Mouse (Mus musculus): ENCODE measurements around the gene Kcnj12. TPM values are rescaled to one million over a fixed set of nuclear protein-coding genes. Genes with fewer than 3 reads are reported as not detected.

The Kcnj12 gene
- polyA plus RNA-seq, 1 experiment from 2014 or later, result 1.6 TPM

DNA sequence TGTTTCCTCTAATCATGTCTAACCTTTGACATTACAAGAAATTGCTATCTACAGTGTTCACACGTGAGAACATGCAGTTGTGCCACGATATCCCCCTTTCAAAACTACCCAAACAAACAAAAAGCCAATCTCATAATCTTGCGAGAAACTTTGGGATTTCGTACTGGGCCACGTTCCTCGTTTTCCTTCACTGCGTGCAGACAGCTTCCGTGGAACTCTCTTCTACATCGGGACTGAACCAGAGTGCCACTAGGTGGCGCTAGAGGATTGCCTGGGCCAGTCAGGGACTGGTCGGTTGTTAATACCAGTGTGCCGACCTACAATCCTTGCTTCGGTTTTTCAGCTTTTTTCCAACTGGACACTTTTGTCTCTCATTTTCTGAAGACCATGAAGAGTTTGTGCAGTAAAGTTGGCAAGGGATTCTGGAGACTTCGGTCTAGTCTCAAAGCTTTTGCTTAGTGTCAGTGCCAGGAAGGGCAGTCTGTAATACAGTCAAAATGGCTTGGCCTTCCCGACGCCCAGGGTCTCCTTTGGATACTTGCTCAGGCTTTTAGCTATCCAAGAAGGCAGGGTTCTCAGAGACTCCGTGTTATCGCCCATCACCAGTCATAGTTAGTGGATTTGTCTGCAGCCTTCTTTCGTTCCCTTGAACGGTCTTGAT lies 82.0 kb downstream of the Kcnj12 start:
- H3K36me3 ChIP-seq, result no peaks in the 10 kb centered on the region
- 21% methylated on average over 20 of the region's 20 CpGs for WGBS
- no peak overlapping the region for H3K9ac ChIP-seq
- H3K27ac ChIP-seq, result no peak overlapping the region
- H3K4me3 ChIP-seq (replicated peaks), result no peak overlapping the region
- H3K27me3 ChIP-seq (replicated peaks), result no peaks in the 10 kb centered on the region
- peak overlapping the region; percentile 30 for H3K4me2 ChIP-seq (replicated peaks)
- H3K4me1 ChIP-seq (replicated peaks), result no peaks in the 10 kb centered on the region
- H3K9me3 ChIP-seq, result no peaks in the 10 kb centered on the region
- ATAC-seq, result peak; percentile 90

DNA sequence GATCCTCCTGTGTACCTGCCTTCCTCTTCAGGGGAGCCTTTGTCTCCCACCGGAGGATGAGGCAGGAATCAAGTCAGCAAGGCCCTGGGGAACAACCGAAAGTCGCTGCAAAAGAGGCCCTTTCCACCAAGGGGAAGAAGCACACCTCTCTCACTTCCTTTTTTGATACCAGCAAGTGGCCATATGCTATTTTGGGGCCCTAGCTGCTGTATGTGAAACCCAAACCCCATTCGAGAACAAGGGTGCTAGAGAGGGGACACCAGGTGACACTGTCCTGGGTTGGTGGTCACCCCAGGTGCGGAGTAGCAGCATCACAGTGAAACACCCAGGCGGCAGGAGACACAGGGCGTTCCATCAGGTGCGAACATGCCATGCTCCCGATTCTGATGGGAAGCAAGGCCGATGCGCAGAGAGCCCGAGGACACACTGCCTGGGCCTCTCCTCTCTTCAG lies 86.6 kb downstream of the Kcnj12 start:
- H3K4me3 ChIP-seq (replicated peaks), result no peak overlapping the region
- no peak for ATAC-seq
- 82% methylated on average over 12 of the region's 12 CpGs for WGBS

GRCm38 (mm10) chr11:61109707-61110106 lies 87.3 kb downstream of the Kcnj12 start:
- no peak for ATAC-seq
- no peaks in the 10 kb centered on the region for H3K4me1 ChIP-seq (replicated peaks)
- WGBS, result 78% methylated on average over 6 of the region's 6 CpGs

More for the DNA sequence above, 86.6 kb downstream of the Kcnj12 start:
- Histone ChIP-seq H3K9ac (no peak overlapping the region), H3K27me3 (replicated peaks) (no peaks in the 10 kb centered on the region), H3K9me3 (no peaks in the 10 kb centered on the region), H3K4me2 (replicated peaks) (no peak overlapping the region), H3K36me3 (no peaks in the 10 kb centered on the region), H3K27ac (no peak overlapping the region), H3K4me1 (replicated peaks) (no peaks in the 10 kb centered on the region)

DNA sequence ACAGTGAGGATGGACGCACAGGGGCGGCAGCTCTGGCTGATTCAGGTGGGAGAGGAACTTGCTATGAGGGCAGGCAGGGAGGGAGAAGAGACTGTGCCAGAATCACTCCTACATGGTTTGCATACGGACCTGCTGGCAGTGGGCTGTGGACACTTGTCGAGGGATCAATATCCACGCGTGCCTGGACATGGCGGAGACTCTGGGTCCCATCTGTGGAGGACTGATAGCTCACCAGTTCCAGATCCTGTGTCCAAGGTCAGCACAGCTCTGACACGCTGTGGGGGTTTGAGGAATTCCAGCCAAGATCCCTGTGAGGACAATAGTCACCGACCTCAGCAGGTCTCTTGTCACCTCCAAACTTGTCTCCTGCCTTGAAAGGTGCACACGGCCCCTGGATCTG lies 87.7 kb downstream of the Kcnj12 start:
- no peaks in the 10 kb centered on the region for H3K9me3 ChIP-seq

More at GRCm38 (mm10) chr11:61109707-61110106, 87.3 kb downstream of the Kcnj12 start:
- no peak overlapping the region for H3K9ac ChIP-seq
- H3K4me3 ChIP-seq (replicated peaks), result no peak overlapping the region
- no peak overlapping the region for H3K4me2 ChIP-seq (replicated peaks)
- H3K27me3 ChIP-seq (replicated peaks), result no peaks in the 10 kb centered on the region
- no peak overlapping the region for H3K27ac ChIP-seq
- H3K9me3 ChIP-seq, result no peaks in the 10 kb centered on the region
- no peaks in the 10 kb centered on the region for H3K36me3 ChIP-seq

DNA sequence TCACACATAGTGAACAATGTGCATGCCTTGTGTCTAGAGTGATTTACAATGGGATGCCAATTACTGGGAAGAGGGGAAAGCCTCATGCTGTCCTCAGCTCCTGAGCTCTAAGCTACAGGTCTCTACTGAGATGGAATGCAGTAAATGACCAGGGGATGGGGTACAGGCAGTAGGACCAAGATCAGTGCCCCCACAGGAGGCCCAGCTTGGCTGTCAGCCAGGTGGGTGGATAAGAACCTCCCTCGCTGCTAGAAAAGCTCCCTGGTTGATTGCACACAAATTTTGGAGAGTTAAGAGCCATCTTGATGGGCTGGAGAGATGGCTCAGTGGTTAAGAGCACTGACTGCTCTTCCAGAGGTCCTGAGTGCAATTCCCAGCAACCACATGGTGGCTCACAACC lies 88.6 kb downstream of the Kcnj12 start:
- no peaks in the 10 kb centered on the region for H3K4me1 ChIP-seq (replicated peaks)
- no peak overlapping the region for H3K4me3 ChIP-seq (replicated peaks)
- 41% methylated on average over 1 of the region's 1 CpGs for WGBS
- H3K9ac ChIP-seq, result no peak overlapping the region
- ATAC-seq, result no peak
- no peaks in the 10 kb centered on the region for H3K27me3 ChIP-seq (replicated peaks)
- no peak overlapping the region for H3K4me2 ChIP-seq (replicated peaks)
- H3K9me3 ChIP-seq, result no peaks in the 10 kb centered on the region
- H3K27ac ChIP-seq, result no peak overlapping the region
- H3K36me3 ChIP-seq, result no peaks in the 10 kb centered on the region

More for the DNA sequence above, 87.7 kb downstream of the Kcnj12 start:
- no peak for ATAC-seq
- Histone ChIP-seq H3K27me3 (replicated peaks) (no peaks in the 10 kb centered on the region), H3K27ac (no peak overlapping the region), H3K4me1 (replicated peaks) (no peaks in the 10 kb centered on the region), H3K4me3 (replicated peaks) (no peak overlapping the region), H3K36me3 (no peaks in the 10 kb centered on the region), H3K9ac (no peak overlapping the region), H3K4me2 (replicated peaks) (no peak overlapping the region)
- 74% methylated on average over 10 of the region's 10 CpGs for WGBS

DNA sequence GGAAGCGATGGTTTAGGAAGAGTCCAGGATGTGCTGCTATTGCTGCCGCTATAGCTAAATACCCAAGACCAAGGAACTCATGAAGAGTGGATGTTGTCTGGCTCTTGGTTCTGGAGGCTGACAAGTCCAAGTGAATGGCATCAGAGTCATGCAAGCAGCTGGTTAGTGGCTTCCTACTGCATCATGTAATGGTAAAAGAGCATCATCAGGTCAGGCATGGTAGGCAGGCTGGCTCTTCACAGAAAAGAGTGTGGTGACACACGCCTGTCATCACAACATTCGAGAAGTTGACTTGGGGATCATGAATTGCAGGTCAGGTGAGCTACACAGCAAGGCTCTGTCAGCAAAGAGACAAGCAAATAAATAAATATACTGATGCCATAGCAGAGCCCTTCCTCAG lies 89.1 kb downstream of the Kcnj12 start:
- Histone ChIP-seq H3K9me3 (no peaks in the 10 kb centered on the region), H3K27ac (no peak overlapping the region), H3K27me3 (replicated peaks) (no peaks in the 10 kb centered on the region), H3K4me1 (replicated peaks) (no peaks in the 10 kb centered on the region), H3K36me3 (no peaks in the 10 kb centered on the region), H3K4me3 (replicated peaks) (no peak overlapping the region), H3K9ac (no peak overlapping the region), H3K4me2 (replicated peaks) (no peak overlapping the region)
- 93% methylated on average over 4 of the region's 4 CpGs for WGBS
- no peak for ATAC-seq

DNA sequence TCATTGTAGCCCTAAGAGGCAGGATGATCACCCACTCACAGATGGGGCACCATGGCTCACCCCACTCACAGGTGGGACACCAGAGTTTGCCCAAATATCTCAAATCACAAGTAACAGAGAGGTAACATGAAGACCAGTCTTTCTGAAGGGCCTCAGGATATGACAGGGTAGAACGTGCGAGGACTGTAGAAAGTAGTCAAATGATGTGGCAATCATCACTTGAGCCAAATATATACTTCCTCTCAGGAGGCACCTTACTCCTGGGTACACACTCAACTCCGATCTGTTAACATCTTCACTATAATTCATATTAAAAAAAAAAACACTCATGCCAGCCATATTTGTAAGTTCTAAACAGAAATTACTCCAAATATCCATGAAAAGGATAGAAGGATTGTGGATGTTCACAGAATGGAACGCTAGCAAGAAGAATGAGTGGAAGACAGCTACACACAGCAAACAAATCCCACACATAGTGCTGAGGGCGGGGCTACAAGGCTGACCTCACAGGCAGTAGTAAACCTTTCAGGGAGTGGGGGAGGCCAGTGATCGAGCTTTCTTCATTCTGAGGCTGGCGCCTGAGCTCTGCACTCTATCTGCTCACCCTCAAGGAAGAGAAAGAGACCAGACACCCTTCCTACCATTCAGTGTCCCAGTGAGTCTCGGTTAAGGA lies 90.1 kb downstream of the Kcnj12 start:
- 69% methylated on average over 8 of the region's 8 CpGs for WGBS
- H3K4me2 ChIP-seq (replicated peaks), result no peak overlapping the region
- no peaks in the 10 kb centered on the region for H3K36me3 ChIP-seq
- H3K9me3 ChIP-seq, result no peaks in the 10 kb centered on the region
- no peaks in the 10 kb centered on the region for H3K27me3 ChIP-seq (replicated peaks)
- ATAC-seq, result no peak
- no peaks in the 10 kb centered on the region for H3K4me1 ChIP-seq (replicated peaks)
- no peak overlapping the region for H3K9ac ChIP-seq
- H3K27ac ChIP-seq, result no peak overlapping the region
- H3K4me3 ChIP-seq (replicated peaks), result no peak overlapping the region

DNA sequence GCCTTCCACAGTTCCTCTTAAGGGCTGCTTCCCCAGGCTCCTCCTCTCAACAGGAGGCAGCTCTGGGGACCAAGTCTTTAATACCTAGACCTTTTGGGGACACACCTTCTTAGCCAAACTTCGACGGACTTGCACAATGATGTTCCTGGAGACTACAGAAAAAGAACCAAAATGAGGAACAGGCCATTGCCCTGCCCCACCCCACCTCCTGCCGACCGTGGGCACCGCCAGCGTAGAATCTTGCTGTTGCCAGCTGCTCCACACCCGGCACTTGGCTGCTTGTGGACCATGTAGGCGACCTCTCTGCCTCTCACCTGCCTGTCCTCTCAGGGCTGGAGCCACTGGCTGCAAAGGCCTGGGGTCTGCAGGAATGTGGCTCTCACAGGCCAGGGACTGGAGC lies 93.9 kb downstream of the Kcnj12 start:
- no peak overlapping the region for H3K27ac ChIP-seq
- WGBS, result 63% methylated on average over 8 of the region's 8 CpGs

DNA sequence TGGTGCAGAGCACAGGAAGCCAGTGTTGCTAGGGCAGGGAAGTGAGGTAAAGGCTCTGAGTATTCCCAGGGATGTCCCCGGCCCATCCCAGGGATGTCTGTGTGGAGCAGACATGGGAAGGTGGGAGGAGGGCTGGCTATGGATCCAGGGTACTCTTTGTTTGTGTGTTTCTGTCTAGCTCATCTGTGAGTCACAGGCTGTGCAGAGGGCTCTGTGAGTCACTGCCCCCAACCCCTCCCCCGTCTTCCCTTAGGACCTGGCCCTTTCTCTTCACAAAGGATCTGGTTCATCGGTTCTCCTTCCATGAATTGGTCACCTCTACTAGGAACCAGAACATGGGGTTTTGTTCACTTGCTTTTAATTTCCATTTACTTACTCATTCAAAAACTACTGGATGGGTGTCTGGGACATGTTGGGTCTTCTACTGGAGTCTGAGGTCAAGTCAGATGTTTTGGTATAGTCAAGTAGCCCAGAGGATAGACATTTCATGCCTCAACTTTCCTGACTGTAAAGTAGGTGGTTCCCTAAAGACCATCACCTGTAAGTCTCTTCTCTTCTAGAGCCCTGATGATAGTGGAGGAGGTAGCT lies 97.7 kb downstream of the Kcnj12 start:
- H3K9ac ChIP-seq, result no peak overlapping the region
- no peak overlapping the region for H3K4me2 ChIP-seq (replicated peaks)
- no peaks in the 10 kb centered on the region for H3K9me3 ChIP-seq
- 81% methylated on average over 3 of the region's 3 CpGs for WGBS
- ATAC-seq, result no peak
- no peaks in the 10 kb centered on the region for H3K4me1 ChIP-seq (replicated peaks)
- no peak overlapping the region for H3K27ac ChIP-seq
- no peaks in the 10 kb centered on the region for H3K36me3 ChIP-seq
- H3K4me3 ChIP-seq (replicated peaks), result no peak overlapping the region
- no peaks in the 10 kb centered on the region; the same call in 1 of the 2 replicates for H3K27me3 ChIP-seq (replicated peaks)

More for the DNA sequence above, 93.9 kb downstream of the Kcnj12 start:
- no peaks in the 10 kb centered on the region for H3K9me3 ChIP-seq
- no peak overlapping the region for H3K4me3 ChIP-seq (replicated peaks)
- H3K4me2 ChIP-seq (replicated peaks), result no peak overlapping the region
- no peak overlapping the region for H3K9ac ChIP-seq
- H3K4me1 ChIP-seq (replicated peaks), result no peaks in the 10 kb centered on the region
- no peaks in the 10 kb centered on the region for H3K36me3 ChIP-seq
- H3K27me3 ChIP-seq (replicated peaks), result no peaks in the 10 kb centered on the region
- ATAC-seq, result no peak

Other genes with a start within 250 kb of the Kcnj12 start
- gene Top3a, start 245.2 kb upstream of the Kcnj12 start, polyA plus RNA-seq (2015; fragmentation: Nextera tagmentation; extraction: Ambion mirVana), result 12.1 and 13.0 TPM in 2 replicates
- 6.5 and 6.6 TPM in 2 replicates for gene Smcr8, start 245.0 kb upstream of the Kcnj12 start, polyA plus RNA-seq (2015; fragmentation: Nextera tagmentation; extraction: Ambion mirVana)
- gene Shmt1, start 210.8 kb upstream of the Kcnj12 start, polyA plus RNA-seq (2015; fragmentation: Nextera tagmentation; extraction: Ambion mirVana), result 108 and 115 TPM in 2 replicates
- gene Dhrs7b, start 191.9 kb upstream of the Kcnj12 start, polyA plus RNA-seq (2015; fragmentation: Nextera tagmentation; extraction: Ambion mirVana), result 55.4 and 56.9 TPM in 2 replicates
- gene Tmem11, start 143.3 kb upstream of the Kcnj12 start, polyA plus RNA-seq (2015; fragmentation: Nextera tagmentation; extraction: Ambion mirVana), result 62.9 and 70.9 TPM in 2 replicates
- 9.6 and 11.9 TPM in 2 replicates for gene Natd1, start 107.8 kb upstream of the Kcnj12 start, polyA plus RNA-seq (2015; fragmentation: Nextera tagmentation; extraction: Ambion mirVana)
- gene Map2k3, start 90.5 kb upstream of the Kcnj12 start, polyA plus RNA-seq (2015; fragmentation: Nextera tagmentation; extraction: Ambion mirVana), result 127 and 144 TPM in 2 replicates
- 2.7 and 2.8 TPM in 2 replicates for gene Tnfrsf13b, start 104.2 kb downstream of the Kcnj12 start, polyA plus RNA-seq (2015; fragmentation: Nextera tagmentation; extraction: Ambion mirVana)
- 89.0 and 98.6 TPM in 2 replicates for gene Usp22, start 152.5 kb downstream of the Kcnj12 start, polyA plus RNA-seq (2015; fragmentation: Nextera tagmentation; extraction: Ambion mirVana)
- not detected in 2 replicates for gene Aldh3a1, start 185.0 kb downstream of the Kcnj12 start, polyA plus RNA-seq (2015; fragmentation: Nextera tagmentation; extraction: Ambion mirVana)
- gene Aldh3a2, start 244.9 kb downstream of the Kcnj12 start, polyA plus RNA-seq (2015; fragmentation: Nextera tagmentation; extraction: Ambion mirVana), result 50.5 and 51.6 TPM in 2 replicates

All from intestine, embryonic 15.5 days (tissue).